Mouse (Mus musculus) forebrain, embryonic 11.5 days (tissue): ENCODE measurements at regions not wholly inside any gene's neighbourhood (a gene's known extent, or its start where the extent isn't known, plus 50 kb on each side); places are given as distances from the start of the nearest gene placed in this dataset.

Experiments used
- ATAC-seq: fragments of 200-750 bp; cut with Nextera tagmentation; replicated peaks from 2 replicates; pipeline ENCODE4 v1.8.0; 2017; ENCODE audit warnings: moderate TSS enrichment; ENCODE audit not compliant: low FRiP score
- DNase-seq: peaks from one replicate; pipeline ENCODE4 v3.0.0-alpha.2; 2017; ENCODE audit warnings: low spot score
- H3K27ac ChIP-seq: fragments of 300-500 bp; sonication (generic); 2 replicates; pipeline ENCODE4 v1.5.1; 2014; ENCODE audit warnings: low read depth, low read length
- H3K27me3 ChIP-seq: fragments of 300-500 bp; sonication (generic); 2 replicates; pipeline ENCODE4 v1.6.1; 2014; ENCODE audit warnings: mild to moderate bottlenecking, low read length, mixed read lengths; ENCODE audit not compliant: control insufficient read depth, insufficient read depth
- H3K36me3 ChIP-seq: fragments of 300-500 bp; sonication (generic); 2 replicates; pipeline ENCODE4 v1.6.1; 2014; ENCODE audit warnings: mild to moderate bottlenecking, low read length, moderate library complexity, mixed read lengths; ENCODE audit not compliant: control insufficient read depth, insufficient read depth
- H3K4me1 ChIP-seq: fragments of 300-500 bp; sonication (generic); replicated peaks from 2 replicates; pipeline ENCODE4 v1.6.1; 2014; ENCODE audit warnings: low read length, mixed read lengths; ENCODE audit not compliant: control insufficient read depth, insufficient read depth
- H3K4me2 ChIP-seq: fragments of 300-500 bp; sonication (generic); 2 replicates; pipeline ENCODE4 v1.6.1; 2014; ENCODE audit warnings: low read depth, mild to moderate bottlenecking, low read length, moderate library complexity, mixed read lengths; ENCODE audit not compliant: severe bottlenecking
- H3K4me3 ChIP-seq: fragments of 300-500 bp; sonication (generic); 2 replicates; pipeline ENCODE4 v1.5.1; 2014; ENCODE audit warnings: low read depth, low read length
- H3K9ac ChIP-seq: fragments of 300-500 bp; sonication (generic); 2 replicates; pipeline ENCODE4 v1.6.1; 2014; ENCODE audit warnings: low read length
- H3K9me3 ChIP-seq: fragments of 300-500 bp; sonication (generic); 2 replicates; pipeline ENCODE4 v1.6.1; 2016; ENCODE audit warnings: low read length, mixed read lengths; ENCODE audit not compliant: control insufficient read depth
- WGBS: fragments of 180-500 bp; shearing (Covaris S2); extraction: QIAGEN DNeasy Blood & Tissue Kit; methylation state at CpG from one replicate; pipeline ENCODE4 v1.1.7; 2014; 5-methylcytosine and 5-hydroxymethylcytosine counted together

GRCm38 (mm10) chr4:34424131-34424646, 126.5 kb upstream of the Akirin2 start:
- H3K4me3 ChIP-seq = no peak overlapping the region
- H3K27me3 ChIP-seq = no peaks in the 10 kb centered on the region
- no peak overlapping the region for H3K9ac ChIP-seq
- H3K27ac ChIP-seq = no peak overlapping the region
- no peak overlapping the region for H3K4me2 ChIP-seq
- H3K36me3 ChIP-seq = no peaks in the 10 kb centered on the region
- H3K4me1 ChIP-seq = no peaks in the 10 kb centered on the region
- DNase-seq (no peak), ATAC-seq (no peak)
- no peaks in the 10 kb centered on the region for H3K9me3 ChIP-seq
- 73% methylated on average over 2 of the region's 2 CpGs for WGBS

DNA sequence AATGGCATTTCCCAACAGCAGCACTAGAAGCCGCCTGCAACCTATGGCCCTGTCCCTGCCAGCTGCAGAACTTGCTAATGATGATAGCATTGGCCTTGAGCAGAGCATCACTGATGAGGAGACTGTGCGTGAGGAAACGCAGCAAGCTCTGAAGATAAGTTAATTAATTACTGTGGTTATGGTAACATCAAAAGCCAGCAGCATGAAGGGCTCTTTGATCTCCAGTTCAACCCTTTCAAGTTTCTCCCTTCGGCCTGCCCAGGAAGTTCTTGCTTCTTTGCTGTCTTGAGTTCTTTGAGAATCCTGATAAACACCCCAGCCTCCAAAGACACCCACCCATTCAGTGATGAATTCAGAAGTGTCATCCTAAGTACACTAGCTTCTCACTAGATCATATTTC, 121.7 kb upstream of the Akirin2 start:
- H3K4me2 ChIP-seq = no peak overlapping the region
- no peaks in the 10 kb centered on the region for H3K9me3 ChIP-seq
- H3K27me3 ChIP-seq = no peaks in the 10 kb centered on the region
- no peak overlapping the region for H3K27ac ChIP-seq
- H3K4me1 ChIP-seq = no peaks in the 10 kb centered on the region
- H3K9ac ChIP-seq = no peak overlapping the region
- H3K36me3 ChIP-seq = no peaks in the 10 kb centered on the region
- DNase-seq = no peak
- H3K4me3 ChIP-seq = no peak overlapping the region
- 77% methylated on average over 4 of the region's 4 CpGs for whole genome bisulfite sequencing
- no peak for ATAC-seq

DNA sequence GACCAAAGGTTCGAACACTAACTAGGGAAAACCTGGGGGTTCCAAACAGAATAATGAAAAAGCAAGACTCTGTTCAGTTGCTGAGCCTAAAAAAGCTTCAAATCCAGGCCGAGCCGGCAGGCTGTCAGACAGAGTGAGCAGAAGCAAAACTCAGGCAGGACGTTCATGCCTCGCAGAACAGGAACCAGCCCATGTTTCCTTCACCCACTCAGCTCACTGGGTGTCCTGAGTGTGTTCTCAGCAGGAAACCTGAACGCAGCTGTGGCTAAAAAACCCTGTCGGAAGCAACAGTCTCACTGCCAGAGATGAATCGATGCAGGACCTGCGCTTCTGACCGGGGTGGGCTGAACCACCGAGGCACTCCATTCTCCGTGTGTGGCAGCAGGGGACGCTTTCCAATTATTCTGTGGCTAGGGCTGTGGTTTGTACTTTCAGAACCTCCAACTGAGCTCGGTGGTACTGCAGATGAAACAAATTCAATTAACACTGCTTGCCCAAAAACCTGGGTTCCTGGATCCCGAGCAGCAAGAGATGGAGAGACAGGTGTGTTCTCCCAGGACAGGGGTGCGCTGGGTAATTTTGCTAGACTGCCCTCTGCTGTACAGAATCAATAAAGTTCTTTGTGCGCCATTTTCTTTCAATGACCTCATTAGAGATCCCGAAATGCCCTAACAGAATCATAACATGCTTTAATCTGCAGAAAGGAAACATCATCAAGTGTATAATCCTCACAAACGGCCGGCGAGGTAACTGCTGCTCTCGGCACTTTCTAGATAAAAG, 121.1 kb upstream of the Akirin2 start:
- no peaks in the 10 kb centered on the region for H3K9me3 ChIP-seq
- no peak overlapping the region for H3K27ac ChIP-seq
- H3K4me3 ChIP-seq = no peak overlapping the region
- no peaks in the 10 kb centered on the region for H3K4me1 ChIP-seq
- no peaks in the 10 kb centered on the region for H3K27me3 ChIP-seq
- ATAC-seq (no peak), DNase-seq (no peak)
- no peak overlapping the region for H3K4me2 ChIP-seq
- H3K9ac ChIP-seq = no peak overlapping the region
- no peaks in the 10 kb centered on the region for H3K36me3 ChIP-seq
- 85% methylated on average over 22 of the region's 22 CpGs for WGBS

GRCm38 (mm10) chr4:34437316-34437715, 113.4 kb upstream of the Akirin2 start:
- Histone ChIP-seq H3K4me1 (no peaks in the 10 kb centered on the region), H3K36me3 (no peaks in the 10 kb centered on the region), H3K4me2 (no peak overlapping the region), H3K9me3 (no peaks in the 10 kb centered on the region), H3K27me3 (no peaks in the 10 kb centered on the region), H3K27ac (no peak overlapping the region), H3K4me3 (no peak overlapping the region), H3K9ac (no peak overlapping the region)
- WGBS = 90% methylated on average over 3 of the region's 3 CpGs
- no peak for ATAC-seq
- no peak for DNase-seq

DNA sequence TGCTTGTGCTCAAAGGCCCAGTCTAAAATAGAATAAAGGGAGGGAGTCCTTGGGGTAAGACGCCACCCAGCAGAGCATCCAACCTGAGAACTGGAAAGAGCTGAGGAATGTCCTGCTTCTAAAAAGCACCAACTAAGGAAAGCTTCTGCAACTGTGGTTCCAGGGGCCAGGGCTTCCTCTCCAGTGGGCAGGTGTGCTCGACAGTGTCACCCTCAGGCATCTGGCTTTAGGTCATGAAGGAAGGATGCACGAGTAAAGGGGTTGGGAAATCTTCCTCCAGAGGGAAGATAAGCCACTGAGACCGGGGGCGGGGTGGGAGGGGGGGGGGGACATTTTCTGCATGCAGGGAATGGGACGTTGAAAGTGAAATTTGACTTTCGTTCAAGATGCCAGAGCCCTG, 101.2 kb upstream of the Akirin2 start:
- H3K9me3 ChIP-seq = no peaks in the 10 kb centered on the region
- H3K27ac ChIP-seq = no peak overlapping the region
- DNase-seq = no peak
- no peak overlapping the region for H3K4me3 ChIP-seq
- no peak overlapping the region for H3K4me2 ChIP-seq
- H3K4me1 ChIP-seq = no peaks in the 10 kb centered on the region
- H3K9ac ChIP-seq = no peak overlapping the region
- H3K27me3 ChIP-seq = no peaks in the 10 kb centered on the region
- ATAC-seq = no peak
- H3K36me3 ChIP-seq = no peaks in the 10 kb centered on the region
- WGBS = 87% methylated on average over 7 of the region's 7 CpGs

DNA sequence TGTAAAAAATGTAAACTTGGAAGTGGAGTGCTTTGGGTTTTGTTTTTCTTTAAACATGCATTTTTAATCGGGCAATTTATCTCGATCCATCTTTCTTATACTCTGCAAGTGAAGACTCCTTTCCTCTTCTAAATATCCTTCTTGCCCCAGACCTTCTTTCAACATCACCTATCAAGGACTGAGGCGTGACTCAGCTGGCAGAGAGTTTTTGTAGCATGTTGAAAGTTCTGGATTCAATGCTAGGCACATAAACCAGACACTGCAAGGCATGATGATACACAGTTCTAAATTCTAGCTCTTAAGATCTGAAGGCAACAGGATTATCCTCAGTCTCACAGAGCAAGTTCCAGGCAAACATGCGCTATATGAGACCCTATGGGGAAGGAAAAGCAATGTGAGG, 88.1 kb upstream of the Akirin2 start:
- H3K9me3 ChIP-seq = no peaks in the 10 kb centered on the region
- no peak overlapping the region for H3K27ac ChIP-seq
- DNase-seq (no peak), ATAC-seq (no peak)
- no peak overlapping the region for H3K4me3 ChIP-seq
- no peaks in the 10 kb centered on the region for H3K4me1 ChIP-seq
- 93% methylated on average over 4 of the region's 4 CpGs for whole genome bisulfite sequencing
- no peak overlapping the region for H3K9ac ChIP-seq
- H3K27me3 ChIP-seq = no peaks in the 10 kb centered on the region
- H3K36me3 ChIP-seq = no peaks in the 10 kb centered on the region
- H3K4me2 ChIP-seq = no peak overlapping the region

GRCm38 (mm10) chr4:34465845-34466244, 84.9 kb upstream of the Akirin2 start:
- ATAC-seq (no peak), DNase-seq (no peak)
- no peaks in the 10 kb centered on the region for H3K36me3 ChIP-seq
- H3K4me3 ChIP-seq = no peak overlapping the region
- H3K9ac ChIP-seq = no peak overlapping the region
- WGBS = 97% methylated on average over 2 of the region's 2 CpGs
- no peaks in the 10 kb centered on the region for H3K9me3 ChIP-seq
- H3K27ac ChIP-seq = no peak overlapping the region
- no peaks in the 10 kb centered on the region for H3K27me3 ChIP-seq
- H3K4me2 ChIP-seq = no peak overlapping the region
- H3K4me1 ChIP-seq = no peaks in the 10 kb centered on the region

GRCm38 (mm10) chr4:34466309-34466708, 84.4 kb upstream of the Akirin2 start:
- Histone ChIP-seq H3K9me3 (no peaks in the 10 kb centered on the region), H3K4me3 (no peak overlapping the region), H3K9ac (no peak overlapping the region), H3K27ac (no peak overlapping the region), H3K4me2 (no peak overlapping the region), H3K27me3 (no peaks in the 10 kb centered on the region), H3K36me3 (no peaks in the 10 kb centered on the region), H3K4me1 (no peaks in the 10 kb centered on the region)
- WGBS = 87% methylated on average over 3 of the region's 3 CpGs
- DNase-seq = no peak
- no peak for ATAC-seq

- Histone ChIP-seq H3K9me3 (no peaks in the 10 kb centered on the region), H3K4me1 (no peaks in the 10 kb centered on the region), H3K9ac (no peak overlapping the region), H3K4me3 (no peak overlapping the region), H3K27ac (no peak overlapping the region), H3K27me3 (no peaks in the 10 kb centered on the region), H3K4me2 (no peak overlapping the region), H3K36me3 (no peaks in the 10 kb centered on the region)
- DNase-seq (no peak), ATAC-seq (no peak)
- 66% methylated on average over 9 of the region's 9 CpGs for WGBS
Observed at GRCm38 (mm10) chr4:34468096-34468495, 82.6 kb upstream of the Akirin2 start.
